Mouse (Mus musculus) MEL (cell line): Measurements from ENCODE around the gene Flywch1.

ENCODE experiments used
- CTCF ChIP-seq, 3 experiments: IDR thresholded peaks in 2 of 3; conservative IDR thresholded peaks in 1 of 3; 2 replicates each; pipeline ENCODE4 v1.5.1; 2011 to 2012; ENCODE audit warnings: low read length in 3 of 3, low read depth in 2 of 3, mild to moderate bottlenecking in 2 of 3, improper control_type of control experiment in 1 of 3, inconsistent platforms in 1 of 3, mixed read lengths in 1 of 3, moderate library complexity in 1 of 3; ENCODE audit not compliant: control insufficient read depth in 1 of 3, insufficient read depth in 1 of 3, poor library complexity in 1 of 3, severe bottlenecking in 1 of 3
- E2F4 ChIP-seq: IDR thresholded peaks from 2 replicates; pipeline ENCODE4 v1.6.1; 2011; ENCODE audit warnings: low read depth, low read length, improper control_type of control experiment, borderline replicate concordance
- GATA1 ChIP-seq: IDR thresholded peaks from 2 replicates; pipeline ENCODE4 v1.6.1; 2011; ENCODE audit warnings: low read depth, low read length, improper control_type of control experiment
- MAX ChIP-seq: IDR thresholded peaks from 2 replicates; pipeline ENCODE4 v1.6.1; 2011; ENCODE audit warnings: low read length, improper control_type of control experiment
- POLR2A ChIP-seq, 2 experiments: IDR thresholded peaks; 2 replicates each; pipeline ENCODE4 v1.6.1; 2011 to 2012; ENCODE audit warnings: low read length in 2 of 2, mild to moderate bottlenecking in 2 of 2, control low read depth in 1 of 2, improper control_type of control experiment in 1 of 2, low read depth in 1 of 2, moderate library complexity in 1 of 2; ENCODE audit not compliant: control insufficient read depth in 1 of 2, insufficient read depth in 1 of 2, poor library complexity in 1 of 2
- RAD21 ChIP-seq: IDR thresholded peaks from 2 replicates; pipeline ENCODE4 v1.6.1; 2011; ENCODE audit warnings: mild to moderate bottlenecking, low read depth, low read length, improper control_type of control experiment
- RCOR1 ChIP-seq: IDR thresholded peaks from 2 replicates; pipeline ENCODE4 v1.6.1; 2012; ENCODE audit warnings: low read depth, mild to moderate bottlenecking, inconsistent platforms, low read length, improper control_type of control experiment
- SIN3A ChIP-seq: IDR thresholded peaks from 2 replicates; pipeline ENCODE4 v1.6.1; 2012; ENCODE audit warnings: low read length, improper control_type of control experiment, inconsistent platforms
- TCF12 ChIP-seq: IDR thresholded peaks from 2 replicates; pipeline ENCODE4 v1.6.1; 2014; ENCODE audit warnings: low read depth, mild to moderate bottlenecking, inconsistent platforms, low read length, improper control_type of control experiment, moderate library complexity
- USF1 ChIP-seq: IDR thresholded peaks from 2 replicates; pipeline ENCODE4 v1.6.1; 2014; ENCODE audit warnings: low read depth, mild to moderate bottlenecking, inconsistent platforms, low read length, improper control_type of control experiment, moderate library complexity
- ZKSCAN1 ChIP-seq: IDR thresholded peaks from 2 replicates; pipeline ENCODE4 v1.6.1; 2012; ENCODE audit warnings: low read depth, mild to moderate bottlenecking, inconsistent platforms, low read length, improper control_type of control experiment, moderate library complexity
- ZMIZ1 ChIP-seq: IDR thresholded peaks from 2 replicates; pipeline ENCODE4 v1.6.1; 2012; ENCODE audit warnings: low read depth, mild to moderate bottlenecking, inconsistent platforms, low read length, improper control_type of control experiment, moderate library complexity
- ZNF384 ChIP-seq: IDR thresholded peaks from 2 replicates; pipeline ENCODE4 v1.6.1; 2012; ENCODE audit warnings: low read depth, mild to moderate bottlenecking, inconsistent platforms, low read length, improper control_type of control experiment

- TF ChIP-seq USF1, result no peak
- no peak for TF ChIP-seq SIN3A
- TF ChIP-seq CTCF (IDR thresholded peaks at IDR 0.05 in 2 of 3, conservative IDR thresholded peaks at IDR 0.05 in 1 of 3; ENCODE audit: control insufficient read depth in 1 of 3, insufficient read depth in 1 of 3, low read depth in 2 of 3, low read length in 3 of 3, poor library complexity in 1 of 3, severe bottlenecking in 1 of 3), result no peak
- TF ChIP-seq MAX, result no peak
- TF ChIP-seq E2F4, result no peak
- TF ChIP-seq RAD21, result no peak
- TF ChIP-seq ZKSCAN1, result no peak
- TF ChIP-seq POLR2A (IDR thresholded peaks at IDR 0.05; ENCODE audit: control insufficient read depth in 1 of 2, insufficient read depth in 1 of 2, low read depth in 1 of 2, low read length in 2 of 2, poor library complexity in 1 of 2), result no peak
- no peak for TF ChIP-seq GATA1
- TF ChIP-seq TCF12, result no peak
- no peak for TF ChIP-seq RCOR1
- TF ChIP-seq ZNF384, result no peak
- no peak for TF ChIP-seq ZMIZ1
These were observed 11.9 kb upstream of the Flywch1 start for GRCm38 (mm10) chr17:23783352-23783751.
